Mouse (Mus musculus) bone marrow, adult 2 months (tissue): ENCODE measurements around the gene Bche.

Experiments
- CTCF ChIP-seq: fragments of 200-500 bp; IDR thresholded peaks from 2 replicates; pipeline ENCODE4 v1.5.1; 2011; ENCODE audit warnings: low read length, control low read depth; ENCODE audit not compliant: control insufficient read depth, insufficient read depth
- POLR2A ChIP-seq: fragments of 200-500 bp; IDR thresholded peaks from 2 replicates; pipeline ENCODE4 v1.6.1; 2011; ENCODE audit warnings: low read depth, mild to moderate bottlenecking, control low read depth, low read length, borderline replicate concordance; ENCODE audit not compliant: control insufficient read depth

DNA sequence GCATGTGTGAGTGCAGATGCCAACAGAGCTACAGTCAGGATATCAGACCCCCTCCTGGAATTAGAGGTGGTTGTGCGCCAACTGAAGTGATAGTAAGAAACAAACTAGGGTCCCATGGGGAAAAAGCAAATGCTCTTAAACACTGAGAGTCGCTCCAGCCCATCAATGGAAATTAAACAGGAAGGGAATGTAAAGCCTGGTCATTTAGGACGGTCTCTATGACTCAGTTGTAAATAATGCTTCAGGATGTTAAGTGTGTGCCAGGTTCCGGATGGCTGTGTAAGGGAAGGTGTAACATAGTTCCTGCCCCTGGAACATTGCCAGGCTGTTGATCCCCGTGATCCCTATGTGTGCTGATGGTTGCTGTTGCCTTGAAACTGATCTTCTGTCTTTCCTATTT is 40.0 kb downstream of the Bche start:
- TF ChIP-seq CTCF (no peak), POLR2A (no peak)
